ENCODE assay signal across 9 mouse cellular contexts in the genomic region with DNA sequence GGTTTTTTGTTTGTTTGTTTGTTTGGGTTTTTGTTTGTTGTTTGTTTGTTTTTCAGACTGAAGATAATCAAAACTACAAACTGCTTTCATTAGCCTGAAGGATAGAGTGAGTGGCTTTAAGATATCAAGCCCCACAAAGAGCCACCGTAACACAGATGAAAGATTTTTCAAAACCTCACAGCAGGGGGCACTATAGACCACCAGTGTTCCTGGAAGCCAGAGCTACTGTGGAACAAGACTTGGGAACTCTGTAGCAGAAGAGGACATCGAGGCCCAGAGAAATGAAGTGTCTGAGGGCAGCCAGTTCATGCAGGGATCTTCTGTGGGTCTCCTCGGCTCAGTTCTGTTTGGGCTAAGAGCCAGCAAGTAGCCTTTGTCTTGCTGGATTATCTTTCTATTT. TPM values are rescaled to one million over a fixed set of nuclear protein-coding genes. Genes with fewer than 3 reads are reported as not detected.
DNase-seq lines count a peak whose midpoint lies in the region; ATAC-seq and TF ChIP-seq lines count a peak whose summit lies in the region.
"Had no signal": no experiment of that assay in that cellular context is flagged by ENCODE, and none has a peak within 500 bp of the region (broad histone marks: within the 10 kb centered on the region; RNA-seq: fewer than 3 reads in every experiment).

No protein-coding gene starts in this region.

- H3K9ac ChIP-seq in hindbrain, embryonic 14.5 days = no peak overlapping the region
- no peak overlapping the region for H3K9ac ChIP-seq in hindbrain, embryonic 13.5 days
- H3K9ac ChIP-seq in hindbrain, postnatal 0 days (replicated peaks; ENCODE audit: low read length) = no peak overlapping the region

- H3K9me3 ChIP-seq in hindbrain, embryonic 14.5 days (ENCODE audit: control insufficient read depth, low read length) = no peaks in the 10 kb centered on the region
- H3K9me3 ChIP-seq in hindbrain, embryonic 13.5 days = no peaks in the 10 kb centered on the region
- H3K9me3 ChIP-seq in hindbrain, postnatal 0 days (ENCODE audit: low read length) = no peaks in the 10 kb centered on the region

- 63% methylated on average over 3 of the region's 3 CpGs for WGBS in hindbrain, embryonic 14.5 days
- 65% methylated on average over 3 of the region's 3 CpGs for WGBS in hindbrain, embryonic 13.5 days
- WGBS in hindbrain, postnatal 0 days = 47% methylated on average over 3 of the region's 3 CpGs

- H3K27me3 ChIP-seq in hindbrain, embryonic 14.5 days (ENCODE audit: control insufficient read depth, insufficient read depth, low read length) = no peaks in the 10 kb centered on the region
- H3K27me3 ChIP-seq in hindbrain, embryonic 13.5 days = no peaks in the 10 kb centered on the region
- no peaks in the 10 kb centered on the region for H3K27me3 ChIP-seq in hindbrain, postnatal 0 days (ENCODE audit: insufficient read depth, low read length)

- peak; percentile 46 for DNase-seq in hindbrain, embryonic 14.5 days (ENCODE audit: low spot score)
- DNase-seq in Muller cell, postnatal 12 days (ENCODE audit: inconsistent ontology term) = peak; percentile 23
- DNase-seq in cerebellum, adult 9-10 months = peak; percentile 43
- peak; percentile 63 for DNase-seq in hindbrain, postnatal 0 days (ENCODE audit: low spot score)
- peak; percentile 44 to 45 for DNase-seq in left cerebral cortex, postnatal 10 days (ENCODE audit: extremely low spot score in 1 of 2, low spot score in 2 of 2)
- peak; percentile 72 for DNase-seq in right cerebral cortex, adult 18-20 months

- H3K36me3 ChIP-seq in hindbrain, embryonic 14.5 days (replicated peaks; ENCODE audit: control insufficient read depth, insufficient read depth) = no peaks in the 10 kb centered on the region
- H3K36me3 ChIP-seq in hindbrain, embryonic 13.5 days = no peaks in the 10 kb centered on the region
- no peaks in the 10 kb centered on the region for H3K36me3 ChIP-seq in hindbrain, postnatal 0 days (ENCODE audit: insufficient read depth, low read length)

- H3K4me2 ChIP-seq in hindbrain, embryonic 14.5 days (replicated peaks) = no peak overlapping the region
- H3K4me2 ChIP-seq in hindbrain, embryonic 13.5 days = no peak overlapping the region
- H3K4me2 ChIP-seq in hindbrain, postnatal 0 days (ENCODE audit: low read depth, low read length) = no peak overlapping the region

- TF ChIP-seq CTCF in hindbrain, postnatal 0 days (IDR thresholded peaks at IDR 0.05; ENCODE audit: low read depth) = peak; percentile 37

- no peaks in the 10 kb centered on the region for H3K4me1 ChIP-seq in hindbrain, embryonic 14.5 days (replicated peaks; ENCODE audit: control insufficient read depth, insufficient read depth, low read length)
- H3K4me1 ChIP-seq in hindbrain, embryonic 13.5 days (replicated peaks) = no peaks in the 10 kb centered on the region; the same call in 1 of the 2 replicates
- no peaks in the 10 kb centered on the region for H3K4me1 ChIP-seq in hindbrain, postnatal 0 days (ENCODE audit: insufficient read depth, low read length)

- intact Hi-C loops in left cerebral cortex, postnatal 10 days (cut with DNase I) = loop anchor here (5.0 kb wide), 2 partner anchors 166 to 221 kb away; partner anchors contain the start of gene Carmil3

- H3K4me3 ChIP-seq in hindbrain, embryonic 14.5 days (replicated peaks; ENCODE audit: low read length) = no peak overlapping the region
- H3K4me3 ChIP-seq in hindbrain, embryonic 13.5 days = no peak overlapping the region
- no peak overlapping the region for H3K4me3 ChIP-seq in hindbrain, postnatal 0 days (ENCODE audit: low read length)

- H3K27ac ChIP-seq in hindbrain, embryonic 14.5 days = no peak overlapping the region
- H3K27ac ChIP-seq in hindbrain, embryonic 13.5 days = no peak overlapping the region
- no peak overlapping the region for H3K27ac ChIP-seq in hindbrain, postnatal 0 days

- ATAC-seq in hindbrain, embryonic 14.5 days (ENCODE audit: low FRiP score) = no peak
- ATAC-seq in hindbrain, embryonic 13.5 days (ENCODE audit: low FRiP score) = no peak
- no peak for ATAC-seq in hindbrain, postnatal 0 days
- ATAC-seq in erythroblast, adult 5-6 weeks (replicated peaks; ENCODE audit: low FRiP score, poor library complexity, severe bottlenecking) = no peak

RNA-seq across cellular contexts. Expression of gene Dhrs2, which starts 49.4 kb away (rescaled TPM):
- 1.4 and 1.8 TPM in 2 replicates for polyA plus RNA-seq in hindbrain, embryonic 14.5 days (2014; fragmentation: Nextera tagmentation; extraction: Ambion mirVana)
- 0.93 and 1.3 TPM in 2 replicates for polyA plus RNA-seq in hindbrain, embryonic 13.5 days (2015; fragmentation: Nextera tagmentation; extraction: Ambion mirVana)
- total RNA-seq in hindbrain, postnatal 0 days (2014; rRNA removed) = 1.7 TPM in 1 of 2 replicates, not detected in the other
- 1.6 and 2.0 TPM in 2 replicates for polyA plus RNA-seq in hindbrain, postnatal 0 days (2015; fragmentation: Nextera tagmentation; extraction: Ambion mirVana)
- total RNA-seq in left cerebral cortex, postnatal 10 days (2021) = not detected
- not detected in 2 replicates for total RNA-seq in erythroblast, adult 5-6 weeks (2015; ENCODE audit: low replicate concordance)
- total RNA-seq in erythroblast, adult 5-6 weeks (2017; ENCODE audit: low replicate concordance) = not detected in 2 replicates
- polyA plus RNA-seq: liver, embryonic 16.5 days had no signal
